Mouse (Mus musculus): Measurements from ENCODE around the gene Pou2f1. TPM values are rescaled to one million over a fixed set of nuclear protein-coding genes. Genes with fewer than 3 reads are reported as not detected.

The Pou2f1 gene
- total RNA-seq, 1 experiment from 2014 or later, result 11.7 TPM

GRCm38 (mm10) chr1:165969001-165969690 is 33.3 kb downstream of the Pou2f1 start:
- no peak for ATAC-seq (replicated peaks; ENCODE audit: insufficient number of reproducible peaks, low FRiP score, low TSS enrichment, poor library complexity, severe bottlenecking)

- 0 out of 2 replicates have a peak, but pooled peaks have one; percentile 56 for ATAC-seq (replicated peaks; ENCODE audit: insufficient number of reproducible peaks, low FRiP score, low TSS enrichment, poor library complexity, severe bottlenecking)
Observed at GRCm38 (mm10) chr1:165967027-165967654, 35.3 kb downstream of the Pou2f1 start.

GRCm38 (mm10) chr1:165966156-165966914 is 36.1 kb downstream of the Pou2f1 start:
- no peak for ATAC-seq (replicated peaks; ENCODE audit: insufficient number of reproducible peaks, low FRiP score, low TSS enrichment, poor library complexity, severe bottlenecking)

- ATAC-seq (replicated peaks; ENCODE audit: insufficient number of reproducible peaks, low FRiP score, low TSS enrichment, poor library complexity, severe bottlenecking), result no peak
Observed at GRCm38 (mm10) chr1:165961676-165962364, 40.7 kb downstream of the Pou2f1 start.

- no peak for ATAC-seq (replicated peaks; ENCODE audit: insufficient number of reproducible peaks, low FRiP score, low TSS enrichment, poor library complexity, severe bottlenecking)
Observed at GRCm38 (mm10) chr1:165958159-165958558, 44.3 kb downstream of the Pou2f1 start.

- no peak for ATAC-seq (replicated peaks; ENCODE audit: insufficient number of reproducible peaks, low FRiP score, low TSS enrichment, poor library complexity, severe bottlenecking)
Observed at GRCm38 (mm10) chr1:165948214-165948813, 54.2 kb downstream of the Pou2f1 start.

GRCm38 (mm10) chr1:165943270-165943669 is 59.2 kb downstream of the Pou2f1 start:
- no peak for ATAC-seq (replicated peaks; ENCODE audit: insufficient number of reproducible peaks, low FRiP score, low TSS enrichment, poor library complexity, severe bottlenecking)

- ATAC-seq (replicated peaks; ENCODE audit: insufficient number of reproducible peaks, low FRiP score, low TSS enrichment, poor library complexity, severe bottlenecking), result no peak
Observed at GRCm38 (mm10) chr1:165935466-165935818, 67.0 kb downstream of the Pou2f1 start.

- peak; percentile 59 for ATAC-seq (replicated peaks; ENCODE audit: insufficient number of reproducible peaks, low FRiP score, low TSS enrichment, poor library complexity, severe bottlenecking)
Observed at GRCm38 (mm10) chr1:165934648-165935465, 67.6 kb downstream of the Pou2f1 start.

- no peak for ATAC-seq (replicated peaks; ENCODE audit: insufficient number of reproducible peaks, low FRiP score, low TSS enrichment, poor library complexity, severe bottlenecking)
Observed at GRCm38 (mm10) chr1:165933915-165934647, 68.4 kb downstream of the Pou2f1 start.

GRCm38 (mm10) chr1:165932842-165933241 is 69.6 kb downstream of the Pou2f1 start:
- no peak for ATAC-seq (replicated peaks; ENCODE audit: insufficient number of reproducible peaks, low FRiP score, low TSS enrichment, poor library complexity, severe bottlenecking)

- ATAC-seq (replicated peaks; ENCODE audit: insufficient number of reproducible peaks, low FRiP score, low TSS enrichment, poor library complexity, severe bottlenecking), result no peak
Observed at GRCm38 (mm10) chr1:165930510-165930909, 72.0 kb downstream of the Pou2f1 start.

- no peak for ATAC-seq (replicated peaks; ENCODE audit: insufficient number of reproducible peaks, low FRiP score, low TSS enrichment, poor library complexity, severe bottlenecking)
Observed at GRCm38 (mm10) chr1:165927507-165928279, 74.8 kb downstream of the Pou2f1 start.

- ATAC-seq (replicated peaks; ENCODE audit: insufficient number of reproducible peaks, low FRiP score, low TSS enrichment, poor library complexity, severe bottlenecking), result no peak
Observed at GRCm38 (mm10) chr1:165925207-165925606, 77.3 kb downstream of the Pou2f1 start.

GRCm38 (mm10) chr1:165922488-165922887 is 80.0 kb downstream of the Pou2f1 start:
- no peak for ATAC-seq (replicated peaks; ENCODE audit: insufficient number of reproducible peaks, low FRiP score, low TSS enrichment, poor library complexity, severe bottlenecking)

GRCm38 (mm10) chr1:165921026-165921425 is 81.5 kb downstream of the Pou2f1 start:
- ATAC-seq (replicated peaks; ENCODE audit: insufficient number of reproducible peaks, low FRiP score, low TSS enrichment, poor library complexity, severe bottlenecking), result no peak

GRCm38 (mm10) chr1:165914416-165914801 is 88.1 kb downstream of the Pou2f1 start:
- no peak for ATAC-seq (replicated peaks; ENCODE audit: insufficient number of reproducible peaks, low FRiP score, low TSS enrichment, poor library complexity, severe bottlenecking)
